Mouse (Mus musculus) midbrain, embryonic 16.5 days (tissue): ENCODE results near the gene Vmn1r170. TPM values are rescaled to one million over a fixed set of nuclear protein-coding genes. Genes with fewer than 3 reads are reported as not detected.
"Not testable (repeated sequence)": the region's sequence is repeated elsewhere in the genome, so short reads cannot be mapped to it uniquely, and the experiment has no call there.

Source experiments
- ATAC-seq: fragments of 200-750 bp; cut with Nextera tagmentation; 2 replicates; pipeline ENCODE4 v1.8.0; 2017; ENCODE audit warnings: moderate TSS enrichment
- H3K27ac ChIP-seq: fragments of 300-500 bp; sonication (generic); 2 replicates; pipeline ENCODE4 v1.5.1; 2014; ENCODE audit warnings: mild to moderate bottlenecking, low read length, mixed read lengths
- H3K27me3 ChIP-seq: fragments of 300-500 bp; sonication (generic); 2 replicates; pipeline ENCODE4 v1.6.1; 2014; ENCODE audit warnings: low read depth, low read length, mixed read lengths; ENCODE audit not compliant: control insufficient read depth, insufficient read depth
- H3K36me3 ChIP-seq: fragments of 300-500 bp; sonication (generic); 2 replicates; pipeline ENCODE4 v1.6.1; 2014; ENCODE audit warnings: mild to moderate bottlenecking, low read length, moderate library complexity, mixed read lengths; ENCODE audit not compliant: control insufficient read depth, insufficient read depth
- H3K4me1 ChIP-seq: fragments of 300-500 bp; sonication (generic); 2 replicates; pipeline ENCODE4 v1.6.1; 2014; ENCODE audit warnings: mild to moderate bottlenecking, low read length, mixed read lengths; ENCODE audit not compliant: control insufficient read depth, insufficient read depth
- H3K4me2 ChIP-seq: fragments of 300-500 bp; sonication (generic); 2 replicates; pipeline ENCODE4 v1.6.1; 2014; ENCODE audit warnings: mild to moderate bottlenecking, low read length, mixed read lengths
- H3K4me3 ChIP-seq: fragments of 300-500 bp; sonication (generic); 2 replicates; pipeline ENCODE4 v1.5.1; 2014; ENCODE audit warnings: low read depth, mild to moderate bottlenecking, low read length, moderate library complexity, mixed read lengths
- H3K9ac ChIP-seq: fragments of 300-500 bp; sonication (generic); 2 replicates; pipeline ENCODE4 v1.6.1; 2014; ENCODE audit warnings: low read depth, low read length, mixed read lengths
- H3K9me3 ChIP-seq: fragments of 300-500 bp; sonication (generic); replicated peaks from 2 replicates; pipeline ENCODE4 v1.6.1; 2014; ENCODE audit warnings: mild to moderate bottlenecking, low read length, mixed read lengths; ENCODE audit not compliant: control insufficient read depth, poor library complexity, severe bottlenecking
- WGBS: fragments of 180-500 bp; shearing (Covaris S2); extraction: QIAGEN DNeasy Blood & Tissue Kit; methylation state at CpG from one replicate; pipeline ENCODE4 v1.1.7; 2014; 5-methylcytosine and 5-hydroxymethylcytosine counted together
- polyA plus RNA-seq: library from polyadenylated mRNA; unstranded; fragments of >200 nt; fragmentation: Nextera tagmentation; extraction: Ambion mirVana; gene quantifications from 2 replicates; pipeline ENCODE4 v1.2.1, GENCODE M21; 2015

Gene Vmn1r170
- not detected in 2 replicates for polyA plus RNA-seq

DNA sequence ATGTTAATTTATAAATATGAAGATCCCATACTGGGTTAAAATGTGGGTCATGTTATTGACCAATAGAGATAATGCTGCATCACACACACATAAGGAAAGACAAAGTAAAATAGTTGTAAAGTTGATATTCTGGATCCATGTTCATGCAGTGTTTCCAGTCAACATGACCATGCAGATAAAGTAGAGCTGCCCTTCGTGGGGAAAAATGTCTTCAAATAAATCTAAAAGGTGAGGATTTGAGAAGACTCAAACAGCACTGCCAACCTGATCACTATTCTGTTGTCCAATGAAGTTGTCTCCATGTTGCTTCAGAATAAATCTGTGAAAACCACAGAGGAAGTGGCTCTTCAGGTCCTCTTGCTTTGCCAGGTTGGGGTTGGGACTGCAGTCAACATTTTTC lies at the start of gene Vmn1r170:
Vmn1r170 (plus strand) TSS at position 301 of the 400 bp plus-strand sequence.
- ATAC-seq, H3K4me1 ChIP-seq, H3K36me3 ChIP-seq, H3K9ac ChIP-seq, H3K9me3 ChIP-seq, H3K27me3 ChIP-seq, H3K4me3 ChIP-seq, H3K27ac ChIP-seq, H3K4me2 ChIP-seq: not testable (repeated sequence)
- 37% methylated on average over 1 of the region's 1 CpGs for WGBS

DNA sequence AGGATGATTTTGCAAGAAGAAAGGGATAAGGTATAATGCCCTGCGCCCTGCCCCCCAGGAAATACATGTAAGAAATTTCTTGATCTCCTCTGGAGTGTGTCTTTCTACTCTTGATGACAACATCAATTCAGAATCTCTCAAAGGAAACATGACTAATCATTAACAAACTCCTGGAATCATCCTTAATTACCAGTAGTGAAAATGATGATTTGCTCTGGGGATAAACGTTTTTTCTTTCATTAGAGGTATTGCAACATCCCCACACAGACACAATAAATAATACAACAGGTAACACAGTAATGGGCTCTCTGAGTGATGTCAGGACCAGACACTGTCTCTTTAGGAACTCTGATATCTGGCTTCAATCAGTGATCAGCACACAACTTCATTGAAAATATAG lies 30.7 kb upstream of the Vmn1r170 start, which contains the start of gene Vmn1r169:
Vmn1r169 (plus strand) TSS at position 301 of the 400 bp plus-strand sequence.
- not testable (repeated sequence) for H3K27me3 ChIP-seq, ATAC-seq, H3K4me3 ChIP-seq, H3K36me3 ChIP-seq, H3K9ac ChIP-seq, H3K4me1 ChIP-seq, H3K27ac ChIP-seq, H3K9me3 ChIP-seq, H3K4me2 ChIP-seq
- WGBS = 71% methylated on average over 1 of the region's 2 CpGs

DNA sequence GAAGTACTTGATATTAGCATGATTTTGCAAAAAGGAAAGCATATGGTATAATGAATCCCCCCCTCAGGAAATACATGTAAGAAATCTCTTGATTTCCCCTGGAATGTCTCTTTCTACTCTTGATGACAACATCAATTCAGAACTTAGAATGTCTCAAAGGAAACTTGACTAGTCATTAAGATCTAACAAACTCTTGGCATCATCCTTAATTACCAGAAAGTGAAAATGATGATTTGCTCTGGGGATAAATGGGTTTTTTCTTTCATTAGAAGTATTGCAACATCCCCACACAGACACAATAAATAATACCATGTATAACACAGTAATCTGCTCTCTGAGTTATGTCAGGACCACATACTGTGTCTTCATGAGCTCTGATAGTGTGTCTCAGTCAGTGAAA lies 24.4 kb downstream of the Vmn1r170 start, which contains the start of gene Vmn1r171:
Vmn1r171 (plus strand) TSS at position 301 of the 400 bp plus-strand sequence.
- H3K4me1 ChIP-seq = no peaks in the 10 kb centered on the region
- H3K9ac ChIP-seq = no peak within 1 kb of the TSS
- peaks cover 11% of the 10 kb centered on the region for H3K9me3 ChIP-seq
- H3K4me3 ChIP-seq = no peak within 1 kb of the TSS
- no peaks in the 10 kb centered on the region for H3K36me3 ChIP-seq
- no peak for ATAC-seq
- H3K4me2 ChIP-seq = no peak within 1 kb of the TSS
- H3K27ac ChIP-seq = no peak within 1 kb of the TSS
- no peaks in the 10 kb centered on the region for H3K27me3 ChIP-seq

Other genes with a start within 250 kb of the Vmn1r170 start
- gene Nlrp5, start 220.3 kb upstream of the Vmn1r170 start, polyA plus RNA-seq = not detected in 2 replicates
- not detected in 2 replicates for gene Vmn1r167, start 99.0 kb upstream of the Vmn1r170 start, polyA plus RNA-seq
- not detected in 2 replicates for gene Vmn1r168, start 66.4 kb upstream of the Vmn1r170 start, polyA plus RNA-seq
- gene Vmn1r169, start 30.6 kb upstream of the Vmn1r170 start, polyA plus RNA-seq = not detected in 2 replicates
- not detected in 2 replicates for gene Vmn1r171, start 24.5 kb downstream of the Vmn1r170 start, polyA plus RNA-seq
- not detected in 2 replicates for gene Vmn1r172, start 52.1 kb downstream of the Vmn1r170 start, polyA plus RNA-seq
- gene Vmn1r173, start 94.5 kb downstream of the Vmn1r170 start, polyA plus RNA-seq = not detected in 2 replicates
- gene Vmn1r174, start 146.1 kb downstream of the Vmn1r170 start, polyA plus RNA-seq = not detected in 2 replicates
- not detected in 2 replicates for gene Vmn1r175, start 204.5 kb downstream of the Vmn1r170 start, polyA plus RNA-seq
- gene Vmn1r176, start 231.2 kb downstream of the Vmn1r170 start, polyA plus RNA-seq = not detected in 2 replicates